Mouse (Mus musculus) common myeloid progenitor, adult 5-6 weeks (primary cell): Measurements from ENCODE around the gene Nelfb. TPM values are rescaled to one million over a fixed set of nuclear protein-coding genes. Genes with fewer than 3 reads are reported as not detected.

Source experiments
- ATAC-seq: replicated peaks from 2 replicates; pipeline ENCODE4 v1.8.0; 2016; ENCODE audit warnings: low read depth, mild to moderate bottlenecking, moderate TSS enrichment, inconsistent platforms; ENCODE audit not compliant: poor library complexity, severe bottlenecking
- total RNA-seq: library from RNA; stranded (forward); fragments of 200-1000, 187-1606 nt; gene quantifications from 2 replicates; pipeline ENCODE4 v1.2.3, GENCODE M21; 2017

The Nelfb gene
- total RNA-seq, 1 experiment from 2014 or later: 47.4 TPM

GRCm38 (mm10) chr2:25200631-25201030, 10.7 kb downstream of the Nelfb start:
- ATAC-seq: no peak

DNA sequence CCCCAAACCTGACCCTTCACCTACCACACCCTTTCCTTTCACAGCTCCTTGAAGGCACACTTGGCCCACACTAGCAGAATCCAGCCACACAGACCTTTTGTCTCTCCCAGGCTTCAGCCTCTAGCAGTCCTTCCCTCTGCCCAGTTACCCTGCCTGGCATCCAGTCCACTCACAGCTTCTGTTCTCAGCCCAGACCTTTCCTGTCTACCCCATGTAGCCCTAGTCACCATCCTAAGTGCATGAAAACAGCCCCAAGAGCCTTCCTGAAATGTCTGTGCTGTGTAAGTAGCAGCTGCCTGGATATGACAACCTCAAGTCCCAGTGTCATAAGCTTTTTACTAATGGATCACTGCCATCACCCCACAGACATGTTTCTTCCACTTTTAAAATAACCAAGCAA, 13.3 kb downstream of the Nelfb start:
- ATAC-seq: no peak

DNA sequence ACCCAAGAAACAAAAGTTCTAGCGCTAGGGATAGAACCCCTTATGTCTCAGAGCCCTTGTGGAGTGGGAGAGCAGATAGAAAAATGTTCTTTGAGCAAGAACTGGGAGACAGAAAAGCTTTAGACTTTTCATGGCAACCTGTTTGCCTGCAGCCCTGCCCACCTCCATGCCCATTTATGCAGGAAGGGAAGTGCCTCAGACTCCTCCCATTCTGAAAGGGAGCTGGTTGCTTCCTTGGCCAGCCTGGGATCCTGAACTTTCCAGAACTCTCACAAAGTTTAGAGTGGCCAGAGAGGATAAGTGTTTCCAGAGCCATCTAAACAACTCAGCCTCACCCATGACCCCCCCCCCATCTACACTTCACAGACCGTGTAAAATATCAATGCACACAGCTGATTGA, 14.1 kb downstream of the Nelfb start:
- no peak for ATAC-seq

GRCm38 (mm10) chr2:25196172-25196954, 14.9 kb downstream of the Nelfb start, which contains the start of gene Tor4a:
TSS of gene Tor4a (minus strand) at chr2:25196886.
- ATAC-seq: peak; percentile 67

DNA sequence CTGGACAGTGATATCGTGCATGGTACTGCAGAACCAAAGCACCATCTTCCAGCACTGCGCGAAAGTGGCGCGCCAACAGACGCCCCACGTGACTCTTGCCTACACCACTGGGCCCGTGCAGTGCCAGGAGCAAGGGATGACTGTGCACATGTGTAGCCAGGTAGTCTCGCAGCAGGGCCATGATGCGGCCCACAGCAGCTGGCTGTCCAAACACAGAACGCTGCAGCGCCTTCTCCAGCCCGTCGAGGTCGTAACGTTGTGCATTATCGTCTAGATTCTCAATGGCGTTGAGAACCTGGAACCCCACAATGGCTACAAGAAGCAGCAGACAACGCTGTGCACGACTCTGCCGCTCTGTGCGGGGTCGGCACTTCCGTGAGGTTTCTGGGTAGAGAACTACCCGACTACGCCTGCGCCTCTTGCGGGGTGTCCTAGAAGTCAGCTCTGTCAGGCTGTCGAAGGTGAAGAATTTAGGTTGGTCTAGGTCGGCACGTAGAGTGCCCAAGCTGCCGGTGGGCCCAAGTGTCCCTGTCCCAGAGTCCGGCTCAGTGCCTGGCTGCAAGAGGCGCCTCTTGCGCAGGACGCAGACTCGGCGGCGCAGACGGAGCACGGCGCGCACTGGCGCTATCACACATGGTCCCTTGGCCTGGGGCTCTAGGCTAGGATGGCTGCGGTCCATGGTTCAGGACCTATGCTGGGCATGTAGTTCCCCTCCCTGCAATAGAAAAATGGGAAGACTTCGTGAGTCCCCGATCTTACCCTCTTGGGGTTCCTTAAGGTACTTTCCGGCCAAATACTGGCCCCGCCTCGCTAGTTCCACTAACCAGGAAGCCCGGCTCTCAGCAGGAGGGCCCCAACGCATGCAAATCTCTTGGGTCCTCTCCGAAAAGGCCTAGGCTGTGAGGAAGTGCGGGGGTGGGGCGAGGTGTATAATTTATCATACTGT, 15.8 kb downstream of the Nelfb start:
- peak; percentile 9; the same call in 1 of the 2 replicates for ATAC-seq

GRCm38 (mm10) chr2:25194486-25195171, 16.7 kb downstream of the Nelfb start:
- ATAC-seq: 0 out of 2 replicates have a peak, but pooled peaks have one; percentile 5

- ATAC-seq: no peak
Measured at GRCm38 (mm10) chr2:25194006-25194405, 17.3 kb downstream of the Nelfb start.

GRCm38 (mm10) chr2:25193330-25193770, 17.9 kb downstream of the Nelfb start:
- ATAC-seq: peak; percentile 57

DNA sequence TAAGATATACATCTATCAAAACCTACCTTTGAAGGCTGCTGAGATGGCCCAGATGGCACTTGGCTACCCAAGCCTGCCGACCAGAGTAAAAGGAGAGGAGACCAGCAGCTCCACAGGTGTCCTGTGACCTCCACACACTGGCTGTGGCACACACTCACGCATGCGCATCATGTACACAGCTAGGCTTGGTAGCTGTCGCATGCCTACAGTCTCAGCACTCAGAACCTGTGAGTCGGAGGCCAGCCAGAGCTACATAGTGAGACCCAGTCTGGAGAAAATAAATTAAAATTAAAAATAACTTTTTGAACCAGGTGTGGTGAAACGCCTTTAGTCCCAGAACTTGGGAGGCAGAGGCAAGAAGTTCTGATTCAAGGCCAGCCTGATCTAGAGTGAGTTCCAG, 23.4 kb downstream of the Nelfb start:
- ATAC-seq: no peak

- ATAC-seq: no peak
Measured at GRCm38 (mm10) chr2:25186575-25186930, 24.7 kb downstream of the Nelfb start.

- ATAC-seq: peak; percentile 43
Measured at GRCm38 (mm10) chr2:25185625-25186574, 25.4 kb downstream of the Nelfb start.

DNA sequence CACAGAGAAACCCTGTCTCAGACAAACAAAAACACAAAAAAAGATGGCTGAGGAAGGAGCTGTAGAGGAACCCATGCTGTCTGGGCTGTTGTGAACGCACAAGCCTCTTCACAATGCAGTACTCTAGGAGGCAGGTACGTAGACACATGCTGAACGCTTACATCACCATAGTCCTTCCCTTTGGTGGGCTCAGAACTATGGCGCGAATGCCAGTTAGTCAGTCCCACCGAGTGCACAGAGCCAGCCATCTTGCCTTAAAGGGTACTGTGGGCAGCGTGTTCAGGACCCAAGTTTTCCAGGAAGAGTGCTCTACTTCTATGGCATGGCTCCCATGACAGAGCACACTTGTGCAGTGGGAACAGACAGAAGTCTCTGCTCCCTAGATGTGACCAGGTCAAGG, 26.8 kb downstream of the Nelfb start:
- no peak for ATAC-seq

DNA sequence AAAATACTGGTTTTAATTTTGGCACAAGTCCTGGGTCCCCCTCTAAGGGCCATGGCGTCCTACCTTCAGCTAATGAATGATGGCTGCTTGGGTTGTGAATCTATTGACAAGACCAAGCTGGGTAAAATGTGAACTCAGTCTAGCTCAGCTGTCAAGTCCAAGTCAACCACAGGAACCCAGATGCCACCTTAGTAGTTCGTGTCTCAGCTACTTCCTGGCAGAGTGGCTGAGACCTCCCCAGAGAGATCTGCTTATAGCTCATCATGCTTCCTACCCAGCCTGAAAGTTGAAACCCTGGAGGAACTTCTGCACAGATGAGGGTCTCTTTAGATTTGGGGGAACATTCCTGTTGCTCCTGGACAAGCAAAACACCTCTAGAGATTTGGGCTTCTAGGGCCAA, 28.0 kb downstream of the Nelfb start:
- ATAC-seq: no peak

DNA sequence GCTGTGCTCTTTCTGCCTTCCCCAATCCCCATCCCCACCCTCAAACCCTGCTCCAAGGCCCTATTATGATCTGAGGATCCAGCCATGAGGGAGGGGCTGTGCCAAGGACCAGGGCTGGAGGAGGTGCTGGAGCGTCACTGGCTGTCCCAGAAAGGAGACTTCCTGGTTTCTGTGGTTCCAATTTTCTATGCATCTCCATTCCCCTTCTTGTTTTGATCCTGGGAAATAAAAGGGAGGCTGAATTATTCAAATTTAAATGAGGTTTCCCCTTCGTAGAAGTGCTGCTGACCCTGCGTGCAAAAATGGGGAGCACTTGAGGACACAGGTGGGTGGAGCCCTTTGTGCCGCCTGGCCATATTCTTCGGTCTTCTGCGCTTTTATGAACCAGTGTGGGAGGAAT, 28.6 kb downstream of the Nelfb start:
- ATAC-seq: no peak

DNA sequence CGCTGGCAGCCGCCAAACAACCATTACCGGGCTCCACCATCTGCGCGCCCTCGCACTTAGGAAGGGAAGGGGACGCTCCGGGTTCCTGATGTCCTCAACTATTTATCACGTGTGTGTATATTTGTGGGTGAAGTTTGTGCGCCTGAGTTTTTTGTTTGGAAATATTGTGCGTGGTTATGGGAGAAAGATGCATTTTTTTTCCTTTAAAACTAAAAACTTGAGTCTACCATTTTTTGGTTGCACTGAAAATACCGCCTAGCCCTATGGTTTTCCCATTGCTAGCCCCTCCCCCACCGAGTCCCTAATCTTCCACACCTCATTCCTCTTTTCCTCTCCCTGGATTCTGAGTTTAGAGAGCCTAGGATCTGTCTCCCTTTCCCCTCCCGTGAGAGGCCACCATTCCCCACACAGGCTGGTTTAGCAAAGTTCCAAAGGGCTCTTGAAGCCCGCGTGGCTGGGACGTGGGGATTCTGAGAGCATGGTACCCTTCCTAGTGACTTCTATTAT, 29.3 kb downstream of the Nelfb start:
- no peak for ATAC-seq

DNA sequence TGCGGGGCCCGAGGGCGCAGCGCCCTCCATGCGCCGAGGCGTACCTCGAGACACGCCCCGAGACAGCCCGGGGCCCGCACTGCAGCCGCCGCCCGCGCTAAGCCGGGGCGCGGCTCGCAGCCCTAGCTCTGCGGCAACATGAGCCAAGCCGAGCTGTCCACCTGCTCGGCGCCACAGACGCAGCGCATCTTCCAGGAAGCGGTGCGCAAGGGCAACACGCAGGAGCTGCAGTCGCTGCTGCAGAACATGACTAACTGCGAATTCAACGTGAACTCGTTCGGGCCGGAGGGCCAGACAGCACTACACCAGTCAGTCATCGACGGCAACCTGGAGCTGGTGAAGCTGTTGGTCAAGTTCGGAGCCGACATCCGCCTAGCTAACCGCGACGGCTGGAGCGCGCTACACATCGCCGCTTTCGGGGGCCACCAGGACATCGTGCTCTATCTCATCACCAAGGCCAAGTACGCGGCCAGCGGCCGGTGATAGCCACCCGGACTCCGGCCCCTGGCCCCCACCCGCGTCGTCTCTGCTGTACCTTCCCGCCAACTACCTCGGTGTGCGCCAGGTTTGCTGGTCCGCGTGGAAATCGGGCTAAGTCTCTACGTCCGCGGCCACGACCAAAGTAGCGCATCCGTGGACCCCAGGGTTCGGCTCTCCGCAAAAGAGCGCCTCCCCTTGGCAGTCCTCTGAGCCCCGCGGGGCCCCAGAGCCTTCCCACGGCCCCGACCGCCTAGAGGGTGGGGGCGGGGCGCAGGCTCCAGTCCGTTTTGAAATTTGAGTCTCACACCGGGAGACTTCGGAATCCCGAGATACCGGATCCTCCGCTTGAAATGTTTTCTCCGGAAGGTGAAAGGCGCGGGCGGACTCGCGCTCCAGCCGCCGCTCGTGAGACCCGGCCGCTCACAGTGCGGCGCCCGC, 30.1 kb downstream of the Nelfb start:
- ATAC-seq: 0 out of 2 replicates have a peak, but pooled peaks have one; percentile 4

DNA sequence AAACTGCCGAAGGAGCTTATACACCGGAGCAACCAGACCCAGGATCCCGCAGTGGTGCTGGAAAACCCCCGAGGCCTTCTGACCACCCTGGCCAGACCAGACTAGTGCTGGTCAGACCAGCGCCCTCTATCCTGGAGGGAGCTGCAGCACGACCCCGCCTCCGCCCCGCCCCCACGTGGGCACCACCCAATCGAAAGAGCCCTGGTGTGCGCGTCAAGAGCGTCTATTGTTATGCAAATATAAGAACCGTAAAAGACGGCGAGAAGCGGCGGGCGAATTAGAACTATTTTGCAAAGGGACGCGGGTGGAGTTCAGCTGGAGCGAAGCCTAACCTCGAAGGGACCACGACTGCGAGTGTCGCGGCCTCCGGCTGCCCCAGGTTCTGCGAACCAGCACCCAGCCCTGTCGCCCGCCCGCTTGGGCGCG, 30.8 kb downstream of the Nelfb start, which contains the start of gene Nrarp:
Gene Nrarp, plus strand, starts transcription at position 281 of the 426 bp plus-strand sequence.
- ATAC-seq: peak; percentile 86
